Mouse (Mus musculus) layer of hippocampus, adult 11-12 months (tissue): ENCODE results near the gene Olfr455.

Experiments used
- DNase-seq: peaks from one replicate; pipeline ENCODE4 v3.0.0; 2022; ENCODE audit warnings: low spot score

The Olfr455 gene

DNA sequence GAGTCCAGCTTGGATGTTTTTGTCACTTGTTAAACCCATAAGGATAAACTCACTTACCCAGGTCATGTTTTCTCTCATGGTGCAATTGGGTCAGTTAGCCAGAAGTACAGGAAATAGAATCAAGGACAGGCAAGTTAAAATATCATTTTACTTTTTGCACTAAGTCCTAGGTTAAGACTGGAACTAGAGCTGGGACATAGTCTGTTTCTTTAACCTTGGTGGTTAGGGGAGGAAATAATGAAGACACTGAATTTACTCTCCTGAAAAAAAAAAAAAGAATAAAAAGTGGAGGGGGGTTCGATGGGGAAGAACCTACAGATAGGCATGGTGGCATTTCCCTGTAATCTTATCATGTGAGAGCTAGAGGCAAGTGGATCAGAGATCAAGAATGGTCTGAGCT is 60.3 kb downstream of the Olfr455 start, which contains the start of gene Olfr456:
Olfr456 (minus strand) TSS at position 101 of the 400 bp plus-strand sequence.
- DNase-seq: no peak
